Mouse (Mus musculus) lung, adult 2 months (tissue): ENCODE results near the gene Pik3ca. TPM values are rescaled to one million over a fixed set of nuclear protein-coding genes. Genes with fewer than 3 reads are reported as not detected.

Source experiments
- DNase-seq: peaks from one replicate; pipeline ENCODE4 v3.0.0; 2022
- H3K4me1 ChIP-seq: fragments of 200-500 bp; 2 replicates; pipeline ENCODE4 v1.6.1; 2011; ENCODE audit warnings: low read length; ENCODE audit not compliant: control insufficient read depth, insufficient read depth
- H3K4me3 ChIP-seq: fragments of 200-500 bp; replicated peaks from 2 replicates; pipeline ENCODE3; 2011; ENCODE audit warnings: low read depth, mild to moderate bottlenecking, control low read depth, low read length; ENCODE audit errors: extremely low read depth
- CTCF ChIP-seq: fragments of 200-500 bp; IDR thresholded peaks from 2 replicates; pipeline ENCODE4 v1.5.1; 2011; ENCODE audit warnings: mild to moderate bottlenecking, low read length, control low read depth; ENCODE audit not compliant: insufficient read depth
- POLR2A ChIP-seq: fragments of 200-500 bp; IDR thresholded peaks from 2 replicates; pipeline ENCODE4 v1.6.1; 2011; ENCODE audit warnings: low read depth, mild to moderate bottlenecking, control low read depth, low read length, borderline replicate concordance; ENCODE audit errors: extremely low read depth
- WGBS: fragments of 180-500 bp; shearing (Covaris S2); methylation state at CpG from one replicate; pipeline ENCODE4 v1.1.7; 2018; 5-methylcytosine and 5-hydroxymethylcytosine counted together
- polyA plus RNA-seq: library from polyadenylated mRNA; depleted of rRNA; stranded (reverse); fragments of >200 nt; gene quantifications from 2 replicates; pipeline ENCODE4 v1.2.3, GENCODE M21; 2012

The Pik3ca gene
- polyA plus RNA-seq, 1 experiment: 11.4 TPM

GRCm38 (mm10) chr3:32495088-32495770, 97.8 kb downstream of the Pik3ca start:
- TF ChIP-seq CTCF (no peak), POLR2A (no peak)
- 69% methylated on average over 8 of the region's 8 CpGs for WGBS
- no peak overlapping the region for H3K4me3 ChIP-seq
- no peak for DNase-seq
- no peaks in the 10 kb centered on the region for H3K4me1 ChIP-seq

DNA sequence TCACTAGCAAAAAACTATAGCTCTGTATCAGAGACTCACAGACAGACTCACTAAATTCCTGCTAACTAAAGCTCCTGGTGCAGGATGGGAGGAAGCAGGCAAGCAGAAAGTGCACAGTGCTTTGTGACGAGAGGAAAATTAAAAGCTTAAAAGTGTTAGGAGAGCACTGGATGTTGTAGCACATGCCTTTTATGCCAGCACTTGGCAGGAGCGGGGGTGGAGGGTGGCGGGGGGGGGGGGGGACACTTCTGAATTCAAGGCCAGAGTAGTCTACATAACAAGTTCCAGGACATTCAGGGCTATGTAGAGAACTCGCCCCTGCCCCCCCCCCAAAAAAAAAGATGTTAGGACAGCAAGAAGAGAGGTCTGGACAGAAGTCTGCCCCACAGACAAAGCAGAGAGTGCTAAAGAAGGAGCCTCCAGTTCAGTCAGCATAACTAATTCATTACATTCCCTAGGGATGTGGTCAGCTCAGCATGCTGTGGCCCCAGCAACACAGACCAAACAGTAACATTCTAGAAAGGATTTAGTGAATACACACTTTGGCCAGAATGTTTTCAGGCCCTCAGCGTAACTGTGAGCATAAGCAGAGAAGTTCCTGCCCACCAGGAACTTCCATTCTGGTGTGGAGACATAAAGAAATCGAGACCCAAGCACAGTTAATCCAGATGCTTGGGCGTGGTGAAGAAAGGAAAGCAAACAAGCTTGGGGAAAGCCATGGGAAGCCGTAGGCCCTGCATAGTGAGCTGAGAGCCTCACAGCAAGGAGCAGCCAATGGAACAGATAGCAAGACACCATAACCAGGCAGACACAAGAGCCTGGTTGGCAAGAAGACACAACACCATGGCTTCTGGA, 98.6 kb downstream of the Pik3ca start:
- H3K4me1 ChIP-seq: no peaks in the 10 kb centered on the region
- no peak overlapping the region for H3K4me3 ChIP-seq
- TF ChIP-seq POLR2A (no peak), CTCF (no peak)
- 62% methylated on average over 8 of the region's 8 CpGs for WGBS
- no peak for DNase-seq

GRCm38 (mm10) chr3:32496711-32497070, 99.2 kb downstream of the Pik3ca start:
- no peak for TF ChIP-seq POLR2A
- TF ChIP-seq CTCF: no peak
- 96% methylated on average over 1 of the region's 1 CpGs for WGBS
- no peaks in the 10 kb centered on the region for H3K4me1 ChIP-seq
- no peak for DNase-seq
- H3K4me3 ChIP-seq: no peak overlapping the region

- DNase-seq: no peak
- Histone ChIP-seq H3K4me3 (no peak overlapping the region), H3K4me1 (no peaks in the 10 kb centered on the region)
- WGBS: 92% methylated on average over 2 of the region's 2 CpGs
- no peak for TF ChIP-seq POLR2A
- no peak for TF ChIP-seq CTCF
Measured at GRCm38 (mm10) chr3:32500346-32500745, 102.9 kb downstream of the Pik3ca start.

- Histone ChIP-seq H3K4me1 (peaks cover 4% of the 10 kb centered on the region; the same call in 1 of the 2 replicates), H3K4me3 (no peak overlapping the region)
- DNase-seq: no peak
- 65% methylated on average over 3 of the region's 3 CpGs for WGBS
- TF ChIP-seq CTCF: no peak
Measured at GRCm38 (mm10) chr3:32505841-32506240, 108.4 kb downstream of the Pik3ca start.

DNA sequence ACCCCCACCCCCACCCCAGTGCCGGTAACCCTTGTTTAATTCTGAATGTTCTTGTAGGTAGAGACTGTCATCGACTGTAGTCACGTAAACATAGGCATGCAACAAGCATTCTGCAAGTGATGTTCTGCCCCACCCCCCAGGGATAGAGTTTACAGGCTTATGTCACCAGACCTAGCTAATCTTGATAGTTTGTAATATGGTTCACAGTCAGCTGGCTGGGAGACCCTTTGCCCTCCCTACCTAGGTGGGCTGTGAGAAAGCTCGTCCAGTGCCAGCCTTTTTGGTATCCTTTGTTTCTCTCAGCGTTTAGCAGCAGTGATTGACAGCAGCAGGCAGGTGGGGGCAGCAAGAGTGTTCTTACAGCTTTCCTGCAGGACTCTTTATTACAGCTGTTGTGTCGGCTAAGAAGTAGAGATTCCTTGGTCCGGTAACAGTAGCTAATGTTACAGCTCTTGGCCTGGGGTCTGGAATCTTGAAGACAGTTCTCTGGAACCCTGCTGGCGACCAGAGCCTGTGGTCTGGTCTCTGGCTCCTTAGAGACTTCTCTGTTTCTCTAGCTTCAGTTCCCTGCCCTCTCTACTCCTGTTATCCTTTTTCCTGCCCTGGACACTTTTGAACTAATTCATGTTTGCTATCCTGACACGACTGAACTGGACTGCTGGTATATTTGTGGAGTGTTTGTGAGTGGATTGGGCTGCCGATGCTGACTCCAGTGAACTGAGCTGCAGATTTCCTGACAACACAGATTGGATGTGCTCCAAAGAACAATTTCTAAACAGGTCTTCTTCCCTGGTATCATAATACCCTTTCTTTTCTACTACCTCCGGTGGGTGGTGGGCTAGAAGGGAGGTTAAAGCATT, 109.1 kb downstream of the Pik3ca start:
- TF ChIP-seq CTCF: no peak
- TF ChIP-seq POLR2A: no peak
- H3K4me3 ChIP-seq: no peak overlapping the region
- 60% methylated on average over 11 of the region's 11 CpGs for whole genome bisulfite sequencing
- peaks cover 6% of the 10 kb centered on the region for H3K4me1 ChIP-seq
- no peak for DNase-seq

- TF ChIP-seq CTCF (peak; percentile 70), POLR2A (no peak)
- WGBS: 5% methylated on average over 17 of the region's 17 CpGs
- Histone ChIP-seq H3K4me1 (peaks cover 7% of the 10 kb centered on the region), H3K4me3 (no peak overlapping the region)
- peak; percentile 47 for DNase-seq
Measured at GRCm38 (mm10) chr3:32508666-32509324, 111.3 kb downstream of the Pik3ca start.

DNA sequence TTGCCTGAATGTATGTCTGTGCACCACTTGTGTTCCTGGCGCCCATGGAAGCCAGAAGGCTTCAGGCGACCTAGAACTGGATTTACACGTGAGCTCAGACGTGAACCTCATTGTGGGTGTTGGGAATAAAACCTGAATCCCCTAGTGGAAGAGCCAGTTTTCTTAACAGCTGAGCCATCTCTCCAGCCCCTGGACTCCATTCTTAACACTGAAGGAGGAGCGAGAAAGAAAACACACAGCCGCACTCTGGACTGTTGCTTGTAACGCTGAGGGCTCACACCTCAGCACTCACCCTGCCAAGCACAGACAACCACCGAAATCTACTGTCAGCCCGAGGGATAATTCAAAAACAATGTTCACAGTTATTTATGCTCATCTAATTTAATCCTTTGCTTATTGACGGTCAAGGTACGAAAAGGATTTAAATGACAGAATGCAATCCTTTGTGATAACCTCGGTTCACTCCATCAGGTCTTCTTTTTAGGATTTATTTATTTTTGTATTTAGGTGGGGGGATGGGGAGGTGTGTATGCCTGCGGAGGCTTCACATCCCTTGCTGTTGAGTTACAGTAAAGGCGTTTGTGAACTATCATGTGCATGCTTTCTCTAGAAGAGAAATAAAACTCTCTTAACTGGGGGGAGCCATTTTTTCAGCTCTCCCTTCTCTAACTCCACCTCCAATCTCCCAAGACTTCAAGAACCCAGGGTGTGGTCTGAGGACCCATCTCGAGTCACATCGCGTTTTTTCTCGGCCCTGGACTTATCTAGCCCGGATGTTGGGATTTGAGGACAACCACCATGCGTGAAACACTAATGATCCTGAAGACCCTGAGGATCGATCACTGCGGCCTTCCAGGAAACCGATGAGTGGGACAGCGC, 112.3 kb downstream of the Pik3ca start, which contains the start of gene Zfp639:
Gene Zfp639 (plus strand): TSS at position 764 of the 879 bp plus-strand sequence.
- peak within 1 kb of the TSS; percentile 67 for H3K4me3 ChIP-seq
- DNase-seq: no peak
- 11% methylated on average over 24 of the region's 24 CpGs for WGBS
- TF ChIP-seq CTCF (no peak), POLR2A (no peak)
- peaks cover 7% of the 10 kb centered on the region for H3K4me1 ChIP-seq
